Mouse (Mus musculus): ENCODE results near the gene Atf5. TPM values are rescaled to one million over a fixed set of nuclear protein-coding genes. Genes with fewer than 3 reads are reported as not detected.

The Atf5 gene
- polyA plus RNA-seq, 1 experiment, result 252 TPM

GRCm38 (mm10) chr7:44839491-44840191, 23.2 kb upstream of the Atf5 start:
- H3K4me1 ChIP-seq (ENCODE audit: control insufficient read depth, insufficient read depth, insufficient read length, low read length), result peaks cover 14% of the 10 kb centered on the region
- no peak overlapping the region for H3K27ac ChIP-seq (replicated peaks; ENCODE audit: low read depth, low read length)
- peak overlapping the region; percentile 37 for H3K4me3 ChIP-seq (ENCODE audit: insufficient read depth, low read depth, low read length)

- Histone ChIP-seq H3K27ac (replicated peaks; ENCODE audit: low read depth, low read length) (no peak overlapping the region), H3K4me1 (ENCODE audit: control insufficient read depth, insufficient read depth, insufficient read length, low read length) (peaks cover 14% of the 10 kb centered on the region), H3K4me3 (ENCODE audit: insufficient read depth, low read depth, low read length) (no peak overlapping the region)
Measured at GRCm38 (mm10) chr7:44839171-44839490, 22.7 kb upstream of the Atf5 start.

- Histone ChIP-seq H3K27ac (replicated peaks; ENCODE audit: low read depth, low read length) (no peak overlapping the region), H3K4me3 (ENCODE audit: insufficient read depth, low read depth, low read length) (no peak overlapping the region), H3K4me1 (ENCODE audit: control insufficient read depth, insufficient read depth, insufficient read length, low read length) (peaks cover 14% of the 10 kb centered on the region)
Measured at GRCm38 (mm10) chr7:44838073-44838472, 21.6 kb upstream of the Atf5 start.

GRCm38 (mm10) chr7:44836423-44837053, 20.1 kb upstream of the Atf5 start:
- peak overlapping the region; percentile 15; the same call in 1 of the 2 replicates for H3K27ac ChIP-seq (replicated peaks; ENCODE audit: low read depth, low read length)
- no peak overlapping the region for H3K4me3 ChIP-seq (ENCODE audit: insufficient read depth, low read depth, low read length)
- H3K4me1 ChIP-seq (ENCODE audit: control insufficient read depth, insufficient read depth, insufficient read length, low read length), result peaks cover 14% of the 10 kb centered on the region

- H3K4me1 ChIP-seq (ENCODE audit: control insufficient read depth, insufficient read depth, insufficient read length, low read length), result peaks cover 14% of the 10 kb centered on the region
- H3K4me3 ChIP-seq (ENCODE audit: insufficient read depth, low read depth, low read length), result no peak overlapping the region
- H3K27ac ChIP-seq (replicated peaks; ENCODE audit: low read depth, low read length), result peak overlapping the region; percentile 15; the same call in 1 of the 2 replicates
Measured at GRCm38 (mm10) chr7:44836016-44836404, 19.6 kb upstream of the Atf5 start.

GRCm38 (mm10) chr7:44835373-44836015, 19.0 kb upstream of the Atf5 start:
- Histone ChIP-seq H3K4me1 (ENCODE audit: control insufficient read depth, insufficient read depth, insufficient read length, low read length) (peaks cover 14% of the 10 kb centered on the region), H3K4me3 (ENCODE audit: insufficient read depth, low read depth, low read length) (no peak overlapping the region), H3K27ac (replicated peaks; ENCODE audit: low read depth, low read length) (peak overlapping the region; percentile 7; the same call in 1 of the 2 replicates)

GRCm38 (mm10) chr7:44832763-44833162, 16.3 kb upstream of the Atf5 start:
- H3K27ac ChIP-seq (replicated peaks; ENCODE audit: low read depth, low read length), result no peak overlapping the region
- H3K4me1 ChIP-seq (ENCODE audit: control insufficient read depth, insufficient read depth, insufficient read length, low read length), result peaks cover 8% of the 10 kb centered on the region
- H3K4me3 ChIP-seq (ENCODE audit: insufficient read depth, low read depth, low read length), result no peak overlapping the region

GRCm38 (mm10) chr7:44828706-44829105, 12.2 kb upstream of the Atf5 start:
- Histone ChIP-seq H3K27ac (replicated peaks; ENCODE audit: low read depth, low read length) (no peak overlapping the region), H3K4me3 (ENCODE audit: insufficient read depth, low read depth, low read length) (no peak overlapping the region)

GRCm38 (mm10) chr7:44826771-44827170, 10.3 kb upstream of the Atf5 start:
- H3K4me3 ChIP-seq (ENCODE audit: insufficient read depth, low read depth, low read length), result no peak overlapping the region
- no peak overlapping the region for H3K27ac ChIP-seq (replicated peaks; ENCODE audit: low read depth, low read length)
- H3K4me1 ChIP-seq (ENCODE audit: control insufficient read depth, insufficient read depth, insufficient read length, low read length), result no peaks in the 10 kb centered on the region; the same call in 1 of the 2 replicates

More at GRCm38 (mm10) chr7:44828706-44829105, 12.2 kb upstream of the Atf5 start:
- no peaks in the 10 kb centered on the region; the same call in 1 of the 2 replicates for H3K4me1 ChIP-seq (ENCODE audit: control insufficient read depth, insufficient read depth, insufficient read length, low read length)

GRCm38 (mm10) chr7:44824872-44825271, 8.4 kb upstream of the Atf5 start:
- H3K4me3 ChIP-seq (ENCODE audit: insufficient read depth, low read depth, low read length), result no peak overlapping the region
- no peak overlapping the region for H3K27ac ChIP-seq (replicated peaks; ENCODE audit: low read depth, low read length)

GRCm38 (mm10) chr7:44823409-44823808, 7.0 kb upstream of the Atf5 start:
- Histone ChIP-seq H3K4me1 (ENCODE audit: control insufficient read depth, insufficient read depth, insufficient read length, low read length) (peaks cover 12% of the 10 kb centered on the region; the same call in 1 of the 2 replicates), H3K4me3 (ENCODE audit: insufficient read depth, low read depth, low read length) (no peak overlapping the region), H3K27ac (replicated peaks; ENCODE audit: low read depth, low read length) (no peak overlapping the region)

More at GRCm38 (mm10) chr7:44824872-44825271, 8.4 kb upstream of the Atf5 start:
- 0 out of 2 replicates have a peak, but pooled peaks cover 3% of the 10 kb centered on the region for H3K4me1 ChIP-seq (ENCODE audit: control insufficient read depth, insufficient read depth, insufficient read length, low read length)

- Histone ChIP-seq H3K27ac (replicated peaks; ENCODE audit: low read depth, low read length) (no peak overlapping the region), H3K4me3 (ENCODE audit: insufficient read depth, low read depth, low read length) (no peak overlapping the region), H3K4me1 (ENCODE audit: control insufficient read depth, insufficient read depth, insufficient read length, low read length) (peaks cover 20% of the 10 kb centered on the region; the same call in 1 of the 2 replicates)
Measured at GRCm38 (mm10) chr7:44821666-44822448, 5.4 kb upstream of the Atf5 start.

- Histone ChIP-seq H3K4me1 (ENCODE audit: control insufficient read depth, insufficient read depth, insufficient read length, low read length) (peaks cover 20% of the 10 kb centered on the region; the same call in 1 of the 2 replicates), H3K4me3 (ENCODE audit: insufficient read depth, low read depth, low read length) (no peak overlapping the region), H3K27ac (replicated peaks; ENCODE audit: low read depth, low read length) (no peak overlapping the region)
Measured at GRCm38 (mm10) chr7:44820525-44820924, 4.1 kb upstream of the Atf5 start.

GRCm38 (mm10) chr7:44819863-44820262, 3.4 kb upstream of the Atf5 start:
- H3K27ac ChIP-seq (replicated peaks; ENCODE audit: low read depth, low read length), result no peak overlapping the region
- no peak overlapping the region for H3K4me3 ChIP-seq (ENCODE audit: insufficient read depth, low read depth, low read length)
- H3K4me1 ChIP-seq (ENCODE audit: control insufficient read depth, insufficient read depth, insufficient read length, low read length), result peaks cover 20% of the 10 kb centered on the region

GRCm38 (mm10) chr7:44819391-44819790, 2.9 kb upstream of the Atf5 start:
- Histone ChIP-seq H3K27ac (replicated peaks; ENCODE audit: low read depth, low read length) (peak overlapping the region; percentile 56), H3K4me1 (ENCODE audit: control insufficient read depth, insufficient read depth, insufficient read length, low read length) (peaks cover 20% of the 10 kb centered on the region)

More at GRCm38 (mm10) chr7:44819391-44819790, 2.9 kb upstream of the Atf5 start:
- H3K4me3 ChIP-seq (ENCODE audit: insufficient read depth, low read depth, low read length), result peak overlapping the region; percentile 3; the same call in 1 of the 2 replicates

Data from brown adipose tissue, adult 24 weeks (tissue).